Mouse (Mus musculus) hindbrain, postnatal 0 days (tissue): ENCODE data around the gene Rapgef4. TPM values are rescaled to one million over a fixed set of nuclear protein-coding genes. Genes with fewer than 3 reads are reported as not detected.

Experiments
- ATAC-seq: fragments of 200-750 bp; cut with Nextera tagmentation; 2 replicates; pipeline ENCODE4 v1.8.0; 2017; ENCODE audit warnings: mild to moderate bottlenecking, moderate TSS enrichment, moderate library complexity
- DNase-seq: peaks from one replicate; pipeline ENCODE4 v3.0.0-alpha.2; 2015; ENCODE audit warnings: low spot score
- H3K27ac ChIP-seq: fragments of 300-500 bp; sonication (generic); 2 replicates; pipeline ENCODE4 v1.5.1; 2014; ENCODE audit warnings: mild to moderate bottlenecking
- H3K27me3 ChIP-seq: fragments of 300-500 bp; sonication (generic); 2 replicates; pipeline ENCODE4 v1.6.1; 2014; ENCODE audit warnings: low read length, mixed read lengths; ENCODE audit not compliant: insufficient read depth
- H3K36me3 ChIP-seq: fragments of 300-500 bp; sonication (generic); 2 replicates; pipeline ENCODE4 v1.6.1; 2014; ENCODE audit warnings: low read length, mixed read lengths; ENCODE audit not compliant: insufficient read depth
- H3K4me1 ChIP-seq: fragments of 300-500 bp; sonication (generic); 2 replicates; pipeline ENCODE4 v1.6.1; 2014; ENCODE audit warnings: antibody characterized with exemption, low read length, mixed read lengths; ENCODE audit not compliant: insufficient read depth
- H3K4me2 ChIP-seq: fragments of 300-500 bp; sonication (generic); 2 replicates; pipeline ENCODE4 v1.6.1; 2014; ENCODE audit warnings: low read depth, mild to moderate bottlenecking, low read length, moderate library complexity, mixed read lengths
- H3K4me3 ChIP-seq: fragments of 300-500 bp; sonication (generic); 2 replicates; pipeline ENCODE4 v1.5.1; 2014; ENCODE audit warnings: low read length
- H3K9ac ChIP-seq: fragments of 300-500 bp; sonication (generic); replicated peaks from 2 replicates; pipeline ENCODE4 v1.6.1; 2014; ENCODE audit warnings: mild to moderate bottlenecking, low read length, moderate library complexity, mixed read lengths
- H3K9me3 ChIP-seq: fragments of 300-500 bp; sonication (generic); 2 replicates; pipeline ENCODE4 v1.6.1; 2016; ENCODE audit warnings: low read length, mixed read lengths
- CTCF ChIP-seq: IDR thresholded peaks from 2 replicates; pipeline ENCODE4 v1.5.1; 2016; ENCODE audit warnings: antibody characterized with exemption, control low read depth, low read depth
- WGBS: fragments of 180-500 bp; shearing (Covaris S2); extraction: QIAGEN DNeasy Blood & Tissue Kit; methylation state at CpG from one replicate; pipeline ENCODE4 v1.1.7; 2014; 5-methylcytosine and 5-hydroxymethylcytosine counted together
- polyA plus RNA-seq: library from polyadenylated mRNA; unstranded; fragments of >200 nt; fragmentation: Nextera tagmentation; extraction: Ambion mirVana; gene quantifications from 2 replicates; pipeline ENCODE4 v1.2.1, GENCODE M21; 2015
- total RNA-seq: library from RNA; depleted of rRNA; stranded (reverse); fragments of >200 nt; gene quantifications from 2 replicates; pipeline ENCODE4 v1.2.3, GENCODE M21; 2014

The Rapgef4 gene
- total and polyA plus RNA-seq, 2 experiments from 2014 or later: 47.3 to 104 TPM

DNA sequence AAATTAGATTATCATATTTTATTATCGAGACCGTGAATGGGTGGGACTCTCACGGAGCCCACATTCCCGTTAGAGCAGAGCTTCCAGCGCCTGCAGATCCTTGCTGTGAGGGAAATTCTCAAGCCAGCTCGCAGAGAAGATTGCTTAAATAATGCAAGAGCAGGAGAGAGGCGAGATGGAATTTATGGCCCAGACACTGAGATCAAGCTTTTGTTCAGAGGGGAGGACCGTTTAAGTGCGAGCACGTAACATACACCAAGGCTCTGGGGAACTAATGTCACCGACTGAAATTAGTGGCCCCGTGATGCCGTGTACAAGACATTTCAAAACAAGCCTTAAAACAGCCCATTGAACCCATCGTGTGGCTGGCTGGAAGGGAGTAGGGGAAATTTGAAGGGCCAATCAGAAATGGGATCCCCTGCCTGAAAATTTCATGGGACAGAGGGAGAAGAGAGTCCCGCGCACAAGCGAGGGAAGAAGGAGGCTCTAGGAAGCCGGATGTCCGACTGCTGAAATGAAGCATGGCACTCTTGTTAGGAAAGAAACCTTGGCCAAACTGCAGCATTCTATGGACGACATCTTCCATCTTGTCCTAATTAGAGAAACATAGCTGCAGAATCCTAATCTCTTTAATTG, 112.5 kb downstream of the Rapgef4 start:
- H3K9ac ChIP-seq: no peak overlapping the region
- H3K4me3 ChIP-seq: 0 out of 2 replicates have a peak overlapping the region, but pooled peaks have one; percentile 6
- H3K36me3 ChIP-seq: no peaks in the 10 kb centered on the region
- ATAC-seq (no peak), DNase-seq (no peak)
- no peaks in the 10 kb centered on the region for H3K4me1 ChIP-seq
- no peaks in the 10 kb centered on the region for H3K27me3 ChIP-seq
- 51% methylated on average over 20 of the region's 20 CpGs for WGBS
- H3K9me3 ChIP-seq: no peaks in the 10 kb centered on the region
- H3K4me2 ChIP-seq: peak overlapping the region; percentile 40
- no peak overlapping the region for H3K27ac ChIP-seq
- no peak for TF ChIP-seq CTCF

DNA sequence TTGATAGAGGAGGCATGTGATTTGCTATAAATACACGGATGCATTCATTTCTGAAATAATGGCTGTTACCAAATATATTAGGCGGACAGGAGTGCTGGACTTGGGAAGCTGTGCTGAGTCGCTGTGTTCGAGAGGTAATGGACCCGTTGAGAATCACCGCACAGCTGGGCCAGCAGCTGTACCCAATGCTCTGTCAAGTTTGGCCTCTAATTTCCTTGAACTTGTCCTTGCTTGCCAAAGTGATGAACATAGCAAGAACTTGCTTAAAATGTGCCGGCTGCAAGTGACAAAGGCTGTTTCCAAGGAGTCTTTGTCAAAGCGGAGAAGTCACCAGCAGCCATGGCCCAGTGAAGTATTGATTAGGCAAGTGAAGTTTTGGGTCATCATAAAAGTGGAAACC, 113.0 kb downstream of the Rapgef4 start:
- no peak for TF ChIP-seq CTCF
- no peak overlapping the region for H3K9ac ChIP-seq
- no peak overlapping the region; the same call in 1 of the 2 replicates for H3K4me2 ChIP-seq
- H3K9me3 ChIP-seq: no peaks in the 10 kb centered on the region
- DNase-seq (no peak), ATAC-seq (no peak)
- H3K4me1 ChIP-seq: no peaks in the 10 kb centered on the region
- H3K27ac ChIP-seq: no peak overlapping the region
- no peak overlapping the region for H3K4me3 ChIP-seq
- H3K36me3 ChIP-seq: no peaks in the 10 kb centered on the region
- 72% methylated on average over 8 of the region's 8 CpGs for WGBS
- H3K27me3 ChIP-seq: no peaks in the 10 kb centered on the region

DNA sequence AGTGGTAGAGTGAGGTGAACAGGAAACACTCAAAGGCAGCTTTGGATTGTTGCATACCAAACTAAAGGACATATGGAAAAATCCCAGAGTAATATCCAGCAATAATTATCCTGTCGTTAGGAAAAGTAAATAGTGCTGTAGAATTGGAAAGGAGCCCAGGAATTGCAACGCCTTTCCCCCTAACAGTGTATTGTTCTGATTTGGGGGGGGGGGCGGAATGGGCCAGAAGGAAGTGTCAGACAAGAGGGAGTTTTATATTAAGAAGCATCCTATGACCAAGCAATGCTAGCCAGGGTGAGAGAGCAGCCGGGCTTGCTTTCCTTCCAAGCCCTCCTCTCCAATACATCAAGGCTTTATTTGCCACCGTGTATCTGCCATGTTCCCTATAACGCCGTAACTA, 113.4 kb downstream of the Rapgef4 start:
- DNase-seq: no peak
- Histone ChIP-seq H3K27me3 (no peaks in the 10 kb centered on the region), H3K27ac (no peak overlapping the region), H3K9ac (no peak overlapping the region), H3K9me3 (no peaks in the 10 kb centered on the region), H3K4me1 (no peaks in the 10 kb centered on the region), H3K36me3 (no peaks in the 10 kb centered on the region), H3K4me2 (no peak overlapping the region), H3K4me3 (no peak overlapping the region)
- no peak for TF ChIP-seq CTCF
- 60% methylated on average over 7 of the region's 7 CpGs for WGBS
- ATAC-seq: no peak

DNA sequence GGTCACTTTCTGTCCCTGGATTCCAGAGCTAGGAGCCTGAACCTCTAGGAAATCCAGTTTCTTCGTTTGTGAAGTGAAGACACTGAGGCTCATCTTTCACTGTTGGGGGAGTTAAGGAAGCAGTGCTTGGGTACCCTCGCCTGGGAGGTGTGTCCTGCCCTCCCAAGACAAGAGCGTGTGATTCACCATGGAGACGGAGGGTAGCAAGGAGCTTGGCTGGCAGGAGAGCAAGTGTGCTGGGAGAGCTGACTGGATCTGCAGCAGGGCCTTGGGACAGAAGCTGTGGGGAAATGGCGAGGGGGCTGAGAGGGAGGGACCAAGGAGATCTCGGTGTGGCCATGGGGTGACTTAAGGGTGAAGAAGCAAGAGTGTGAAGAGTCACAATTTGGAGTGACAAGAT, 114.0 kb downstream of the Rapgef4 start:
- Histone ChIP-seq H3K9ac (no peak overlapping the region), H3K4me3 (no peak overlapping the region), H3K36me3 (no peaks in the 10 kb centered on the region), H3K9me3 (no peaks in the 10 kb centered on the region), H3K27ac (no peak overlapping the region), H3K27me3 (no peaks in the 10 kb centered on the region), H3K4me2 (no peak overlapping the region), H3K4me1 (no peaks in the 10 kb centered on the region)
- no peak for TF ChIP-seq CTCF
- ATAC-seq (no peak), DNase-seq (no peak)
- 49% methylated on average over 6 of the region's 6 CpGs for WGBS

DNA sequence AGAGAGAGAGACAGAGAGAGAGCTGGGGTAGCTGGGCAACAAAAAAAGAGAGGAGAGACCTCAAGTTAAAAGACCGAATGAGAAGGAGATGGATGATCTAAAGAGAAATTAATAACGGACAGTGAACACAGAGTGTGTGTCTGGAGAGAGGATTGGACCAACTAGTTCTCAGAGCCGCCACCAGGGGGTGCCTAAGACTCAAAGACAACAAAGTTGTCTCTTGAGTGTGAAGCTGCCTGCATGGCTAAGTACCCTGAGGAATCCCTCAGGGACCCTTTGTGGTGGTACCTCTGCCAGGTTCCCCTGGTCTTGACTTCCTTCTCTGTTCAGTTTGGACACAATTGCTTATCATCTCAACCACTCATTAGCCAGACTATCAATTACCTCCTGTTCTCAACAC, 115.3 kb downstream of the Rapgef4 start:
- no peak overlapping the region for H3K4me3 ChIP-seq
- TF ChIP-seq CTCF: peak; percentile 53
- H3K4me2 ChIP-seq: no peak overlapping the region
- no peaks in the 10 kb centered on the region for H3K4me1 ChIP-seq
- H3K27me3 ChIP-seq: no peaks in the 10 kb centered on the region
- ATAC-seq: no peak
- WGBS: 37% methylated on average over 3 of the region's 3 CpGs
- no peak overlapping the region for H3K27ac ChIP-seq
- H3K9me3 ChIP-seq: no peaks in the 10 kb centered on the region
- H3K36me3 ChIP-seq: no peaks in the 10 kb centered on the region
- DNase-seq: peak; percentile 49
- no peak overlapping the region for H3K9ac ChIP-seq

DNA sequence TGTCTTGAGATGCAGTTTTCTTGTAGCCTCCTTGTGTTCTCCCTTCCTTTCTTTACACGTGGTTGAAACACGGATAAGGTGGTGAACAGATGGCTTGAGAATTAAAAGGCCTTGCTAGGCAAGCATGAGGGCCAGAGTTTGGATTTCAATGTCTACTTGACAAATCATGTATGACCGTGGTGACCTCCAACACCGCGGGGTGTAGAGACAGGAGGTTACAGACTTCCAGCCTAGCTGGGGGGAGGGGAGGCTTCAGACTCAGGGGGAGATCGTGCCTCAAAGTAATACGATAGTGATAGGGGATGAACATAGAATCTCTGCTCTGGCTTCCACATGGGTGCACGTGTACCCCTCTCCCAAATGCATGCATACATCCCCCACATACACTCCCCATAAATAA, 117.3 kb downstream of the Rapgef4 start:
- no peak for TF ChIP-seq CTCF
- H3K4me3 ChIP-seq: no peak overlapping the region

DNA sequence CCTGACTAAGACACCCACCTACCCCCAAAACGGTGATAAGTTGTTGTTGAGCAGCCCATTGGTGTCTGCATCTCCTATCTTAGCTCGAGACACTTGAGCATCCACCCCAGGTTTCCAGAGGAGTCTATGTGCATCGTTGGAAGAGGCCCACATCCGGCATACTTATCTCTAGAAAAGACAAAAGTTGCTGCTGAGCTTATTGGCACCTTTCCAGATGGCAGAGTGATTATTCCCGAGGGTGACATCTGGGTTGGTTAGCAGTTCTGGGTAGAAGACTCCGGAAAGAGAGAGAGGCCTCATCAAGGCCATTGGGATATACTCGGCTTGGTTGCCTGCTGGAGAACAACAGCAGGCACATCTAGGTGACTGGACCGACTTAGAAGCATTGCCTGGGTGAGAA, 123.6 kb downstream of the Rapgef4 start:
- Histone ChIP-seq H3K9me3 (no peaks in the 10 kb centered on the region), H3K4me1 (0 out of 2 replicates have a peak, but pooled peaks cover 6% of the 10 kb centered on the region), H3K9ac (no peak overlapping the region), H3K4me3 (no peak overlapping the region), H3K36me3 (no peaks in the 10 kb centered on the region), H3K27me3 (no peaks in the 10 kb centered on the region), H3K27ac (no peak overlapping the region), H3K4me2 (no peak overlapping the region)
- DNase-seq (no peak), ATAC-seq (no peak)
- WGBS: 64% methylated on average over 8 of the region's 8 CpGs
- TF ChIP-seq CTCF: no peak

More for the DNA sequence above, 117.3 kb downstream of the Rapgef4 start:
- Histone ChIP-seq H3K9me3 (no peaks in the 10 kb centered on the region), H3K4me1 (no peaks in the 10 kb centered on the region), H3K36me3 (no peaks in the 10 kb centered on the region), H3K4me2 (no peak overlapping the region), H3K9ac (no peak overlapping the region), H3K27me3 (no peaks in the 10 kb centered on the region), H3K27ac (no peak overlapping the region)
- DNase-seq (no peak), ATAC-seq (no peak)
- 83% methylated on average over 8 of the region's 8 CpGs for WGBS
